Mouse (Mus musculus) ES-E14 (cell line): Measurements from ENCODE around the gene Phc1.
"Not testable (repeated sequence)": the region's sequence is repeated elsewhere in the genome, so short reads cannot be mapped to it uniquely, and the experiment has no call there.

ENCODE experiments used
- CHD2 ChIP-seq: IDR thresholded peaks from 2 replicates; pipeline ENCODE4 v1.6.1; 2014; ENCODE audit warnings: mild to moderate bottlenecking, low read depth, low read length, inconsistent platforms
- HCFC1 ChIP-seq: IDR thresholded peaks from 2 replicates; pipeline ENCODE4 v1.6.1; 2012; ENCODE audit warnings: low read length, inconsistent platforms, borderline replicate concordance; ENCODE audit not compliant: insufficient read depth
- MAFK ChIP-seq: IDR thresholded peaks from 2 replicates; pipeline ENCODE4 v1.6.1; 2014; ENCODE audit warnings: mild to moderate bottlenecking, low read depth, low read length, inconsistent platforms; ENCODE audit not compliant: insufficient read depth
- ZC3H11A ChIP-seq: IDR thresholded peaks from 2 replicates; pipeline ENCODE4 v1.6.1; 2012; ENCODE audit warnings: low read depth, mild to moderate bottlenecking, inconsistent platforms, low read length, borderline replicate concordance
- ZNF384 ChIP-seq: IDR thresholded peaks from 2 replicates; pipeline ENCODE4 v1.6.1; 2012; ENCODE audit warnings: low read depth, low read length, inconsistent platforms

GRCm38 (mm10) chr6:122347326-122347725 lies 7.0 kb upstream of the Phc1 start:
- not testable (repeated sequence) for TF ChIP-seq MAFK, ZNF384, HCFC1, ZC3H11A
- TF ChIP-seq CHD2, result peak; percentile 73
